Mouse (Mus musculus): ENCODE measurements around the gene Brpf3. TPM values are rescaled to one million over a fixed set of nuclear protein-coding genes. Genes with fewer than 3 reads are reported as not detected.
A peak's percentile ranks its signal among the peaks of the same experiment; 100 is the strongest.

Brpf3 gene
- polyA plus RNA-seq, 1 experiment from 2014 or later = 6.8 TPM

GRCm38 (mm10) chr17:28863926-28864325, 63.0 kb downstream of the Brpf3 start:
- no peak overlapping the region for H3K9ac ChIP-seq (replicated peaks; ENCODE audit: low read length)
- H3K4me1 ChIP-seq (ENCODE audit: control insufficient read depth, insufficient read depth, low read length) = no peaks in the 10 kb centered on the region
- H3K27ac ChIP-seq (replicated peaks; ENCODE audit: low read depth, low read length) = no peak overlapping the region
- WGBS = 76% methylated on average over 7 of the region's 7 CpGs
- ATAC-seq (replicated peaks; ENCODE audit: insufficient number of reproducible peaks, low FRiP score, low TSS enrichment, low read depth) = no peak
- H3K4me2 ChIP-seq (ENCODE audit: low read depth, low read length) = no peak overlapping the region
- H3K27me3 ChIP-seq (ENCODE audit: control insufficient read depth, insufficient read depth, low read length) = no peaks in the 10 kb centered on the region
- no peak overlapping the region for H3K4me3 ChIP-seq (ENCODE audit: low read depth, low read length)
- no peaks in the 10 kb centered on the region for H3K9me3 ChIP-seq (replicated peaks; ENCODE audit: control insufficient read depth, low read length)
- no peak for DNase-seq (ENCODE audit: low spot score)
- H3K36me3 ChIP-seq (replicated peaks; ENCODE audit: control insufficient read depth, insufficient read depth, low read depth, low read length) = no peaks in the 10 kb centered on the region

GRCm38 (mm10) chr17:28864464-28864863, 63.6 kb downstream of the Brpf3 start:
- DNase-seq (ENCODE audit: low spot score) = no peak
- Histone ChIP-seq H3K9me3 (replicated peaks; ENCODE audit: control insufficient read depth, low read length) (no peaks in the 10 kb centered on the region), H3K4me2 (ENCODE audit: low read depth, low read length) (no peak overlapping the region), H3K36me3 (replicated peaks; ENCODE audit: control insufficient read depth, insufficient read depth, low read depth, low read length) (no peaks in the 10 kb centered on the region), H3K4me3 (ENCODE audit: low read depth, low read length) (no peak overlapping the region), H3K9ac (replicated peaks; ENCODE audit: low read length) (no peak overlapping the region), H3K27ac (replicated peaks; ENCODE audit: low read depth, low read length) (no peak overlapping the region), H3K4me1 (ENCODE audit: control insufficient read depth, insufficient read depth, low read length) (no peaks in the 10 kb centered on the region), H3K27me3 (ENCODE audit: control insufficient read depth, insufficient read depth, low read length) (no peaks in the 10 kb centered on the region)
- 78% methylated on average over 6 of the region's 6 CpGs for WGBS
- ATAC-seq (replicated peaks; ENCODE audit: insufficient number of reproducible peaks, low FRiP score, low TSS enrichment, low read depth) = no peak

GRCm38 (mm10) chr17:28866921-28867320, 66.0 kb downstream of the Brpf3 start:
- Histone ChIP-seq H3K27me3 (ENCODE audit: control insufficient read depth, insufficient read depth, low read length) (no peaks in the 10 kb centered on the region), H3K4me3 (ENCODE audit: low read depth, low read length) (no peak overlapping the region), H3K27ac (replicated peaks; ENCODE audit: low read depth, low read length) (no peak overlapping the region), H3K4me2 (ENCODE audit: low read depth, low read length) (no peak overlapping the region), H3K36me3 (replicated peaks; ENCODE audit: control insufficient read depth, insufficient read depth, low read depth, low read length) (no peaks in the 10 kb centered on the region), H3K9me3 (replicated peaks; ENCODE audit: control insufficient read depth, low read length) (no peaks in the 10 kb centered on the region), H3K9ac (replicated peaks; ENCODE audit: low read length) (no peak overlapping the region), H3K4me1 (ENCODE audit: control insufficient read depth, insufficient read depth, low read length) (no peaks in the 10 kb centered on the region)
- ATAC-seq (replicated peaks; ENCODE audit: insufficient number of reproducible peaks, low FRiP score, low TSS enrichment, low read depth) = no peak
- no peak for DNase-seq (ENCODE audit: low spot score)

- ATAC-seq (replicated peaks; ENCODE audit: insufficient number of reproducible peaks, low FRiP score, low TSS enrichment, low read depth) (no peak), DNase-seq (ENCODE audit: low spot score) (no peak)
- Histone ChIP-seq H3K27me3 (ENCODE audit: control insufficient read depth, insufficient read depth, low read length) (no peaks in the 10 kb centered on the region), H3K36me3 (replicated peaks; ENCODE audit: control insufficient read depth, insufficient read depth, low read depth, low read length) (no peaks in the 10 kb centered on the region), H3K4me3 (ENCODE audit: low read depth, low read length) (no peak overlapping the region), H3K27ac (replicated peaks; ENCODE audit: low read depth, low read length) (no peak overlapping the region), H3K9ac (replicated peaks; ENCODE audit: low read length) (no peak overlapping the region), H3K9me3 (replicated peaks; ENCODE audit: control insufficient read depth, low read length) (no peaks in the 10 kb centered on the region), H3K4me2 (ENCODE audit: low read depth, low read length) (no peak overlapping the region), H3K4me1 (ENCODE audit: control insufficient read depth, insufficient read depth, low read length) (no peaks in the 10 kb centered on the region)
- 90% methylated on average over 4 of the region's 4 CpGs for WGBS
Observed at GRCm38 (mm10) chr17:28867381-28867780, 66.5 kb downstream of the Brpf3 start.

GRCm38 (mm10) chr17:28869412-28870110, 68.7 kb downstream of the Brpf3 start:
- WGBS = 67% methylated on average over 9 of the region's 9 CpGs
- peak; percentile 28 for DNase-seq (ENCODE audit: low spot score)
- no peak overlapping the region for H3K4me2 ChIP-seq (ENCODE audit: low read depth, low read length)

GRCm38 (mm10) chr17:28870435-28870834, 69.5 kb downstream of the Brpf3 start:
- DNase-seq (ENCODE audit: low spot score) (no peak), ATAC-seq (replicated peaks; ENCODE audit: insufficient number of reproducible peaks, low FRiP score, low TSS enrichment, low read depth) (no peak)
- Histone ChIP-seq H3K27me3 (ENCODE audit: control insufficient read depth, insufficient read depth, low read length) (no peaks in the 10 kb centered on the region), H3K4me2 (ENCODE audit: low read depth, low read length) (no peak overlapping the region), H3K27ac (replicated peaks; ENCODE audit: low read depth, low read length) (no peak overlapping the region), H3K4me1 (ENCODE audit: control insufficient read depth, insufficient read depth, low read length) (no peaks in the 10 kb centered on the region), H3K9me3 (replicated peaks; ENCODE audit: control insufficient read depth, low read length) (no peaks in the 10 kb centered on the region), H3K4me3 (ENCODE audit: low read depth, low read length) (no peak overlapping the region), H3K36me3 (replicated peaks; ENCODE audit: control insufficient read depth, insufficient read depth, low read depth, low read length) (no peaks in the 10 kb centered on the region), H3K9ac (replicated peaks; ENCODE audit: low read length) (no peak overlapping the region)
- 74% methylated on average over 5 of the region's 5 CpGs for WGBS

More at GRCm38 (mm10) chr17:28869412-28870110, 68.7 kb downstream of the Brpf3 start:
- no peak overlapping the region for H3K27ac ChIP-seq (replicated peaks; ENCODE audit: low read depth, low read length)
- H3K36me3 ChIP-seq (replicated peaks; ENCODE audit: control insufficient read depth, insufficient read depth, low read depth, low read length) = no peaks in the 10 kb centered on the region
- no peak overlapping the region for H3K4me3 ChIP-seq (ENCODE audit: low read depth, low read length)
- H3K9ac ChIP-seq (replicated peaks; ENCODE audit: low read length) = no peak overlapping the region
- no peaks in the 10 kb centered on the region for H3K27me3 ChIP-seq (ENCODE audit: control insufficient read depth, insufficient read depth, low read length)
- 0 out of 2 replicates have a peak, but pooled peaks have one; percentile 23 for ATAC-seq (replicated peaks; ENCODE audit: insufficient number of reproducible peaks, low FRiP score, low TSS enrichment, low read depth)
- H3K9me3 ChIP-seq (replicated peaks; ENCODE audit: control insufficient read depth, low read length) = no peaks in the 10 kb centered on the region
- H3K4me1 ChIP-seq (ENCODE audit: control insufficient read depth, insufficient read depth, low read length) = no peaks in the 10 kb centered on the region

- no peak for ATAC-seq (replicated peaks; ENCODE audit: insufficient number of reproducible peaks, low FRiP score, low TSS enrichment, low read depth)
- 78% methylated on average over 11 of the region's 11 CpGs for WGBS
- Histone ChIP-seq H3K27ac (replicated peaks; ENCODE audit: low read depth, low read length) (no peak overlapping the region), H3K4me3 (ENCODE audit: low read depth, low read length) (no peak overlapping the region), H3K4me2 (ENCODE audit: low read depth, low read length) (no peak overlapping the region), H3K9me3 (replicated peaks; ENCODE audit: control insufficient read depth, low read length) (no peaks in the 10 kb centered on the region), H3K36me3 (replicated peaks; ENCODE audit: control insufficient read depth, insufficient read depth, low read depth, low read length) (no peaks in the 10 kb centered on the region), H3K27me3 (ENCODE audit: control insufficient read depth, insufficient read depth, low read length) (no peaks in the 10 kb centered on the region), H3K9ac (replicated peaks; ENCODE audit: low read length) (no peak overlapping the region), H3K4me1 (ENCODE audit: control insufficient read depth, insufficient read depth, low read length) (no peaks in the 10 kb centered on the region)
- DNase-seq (ENCODE audit: low spot score) = no peak
Observed at GRCm38 (mm10) chr17:28871831-28872230, 70.9 kb downstream of the Brpf3 start.

DNA sequence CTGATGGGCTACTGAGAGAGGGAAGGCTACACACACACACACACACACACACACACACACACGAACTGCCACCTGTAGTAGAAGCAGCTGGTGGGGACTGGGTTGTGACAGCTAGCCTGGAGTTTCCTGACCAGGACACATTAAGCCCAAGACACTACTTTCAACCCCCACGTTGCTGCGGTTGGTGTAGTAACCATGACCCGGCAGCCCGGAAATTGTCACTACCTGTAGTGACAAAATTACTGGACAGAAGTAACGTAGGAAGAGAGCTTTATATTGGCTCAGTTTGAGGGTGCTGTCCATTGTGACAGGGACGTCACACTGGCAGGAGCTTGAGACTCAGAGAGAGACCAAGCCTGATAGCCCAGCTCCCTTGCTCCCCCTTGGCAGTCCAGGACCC, 71.4 kb downstream of the Brpf3 start:
- 86% methylated on average over 7 of the region's 7 CpGs for WGBS

More for the DNA sequence above, 71.4 kb downstream of the Brpf3 start:
- Histone ChIP-seq H3K27me3 (ENCODE audit: control insufficient read depth, insufficient read depth, low read length) (no peaks in the 10 kb centered on the region), H3K36me3 (replicated peaks; ENCODE audit: control insufficient read depth, insufficient read depth, low read depth, low read length) (no peaks in the 10 kb centered on the region), H3K4me1 (ENCODE audit: control insufficient read depth, insufficient read depth, low read length) (no peaks in the 10 kb centered on the region), H3K27ac (replicated peaks; ENCODE audit: low read depth, low read length) (no peak overlapping the region), H3K4me2 (ENCODE audit: low read depth, low read length) (no peak overlapping the region), H3K9ac (replicated peaks; ENCODE audit: low read length) (no peak overlapping the region), H3K4me3 (ENCODE audit: low read depth, low read length) (no peak overlapping the region), H3K9me3 (replicated peaks; ENCODE audit: control insufficient read depth, low read length) (no peaks in the 10 kb centered on the region)
- ATAC-seq (replicated peaks; ENCODE audit: insufficient number of reproducible peaks, low FRiP score, low TSS enrichment, low read depth) (no peak), DNase-seq (ENCODE audit: low spot score) (no peak)
